Mouse (Mus musculus) adrenal gland, adult (tissue): ENCODE results near the gene Ctsl.

ENCODE experiments used
- DNase-seq, 2 experiments: peaks; one replicate each; pipeline ENCODE4 v3.0.0; 2022 to 2023; ENCODE audit warnings: low spot score in 1 of 2; ENCODE audit not compliant: inconsistent age in 2 of 2

Ctsl gene

GRCm38 (mm10) chr13:64375160-64375559 is 4.5 kb upstream of the Ctsl start:
- no peak for DNase-seq

- peak in 1 of 2 experiments; percentile 71 for DNase-seq
These were observed 3.0 kb upstream of the Ctsl start for GRCm38 (mm10) chr13:64373695-64374094.

DNA sequence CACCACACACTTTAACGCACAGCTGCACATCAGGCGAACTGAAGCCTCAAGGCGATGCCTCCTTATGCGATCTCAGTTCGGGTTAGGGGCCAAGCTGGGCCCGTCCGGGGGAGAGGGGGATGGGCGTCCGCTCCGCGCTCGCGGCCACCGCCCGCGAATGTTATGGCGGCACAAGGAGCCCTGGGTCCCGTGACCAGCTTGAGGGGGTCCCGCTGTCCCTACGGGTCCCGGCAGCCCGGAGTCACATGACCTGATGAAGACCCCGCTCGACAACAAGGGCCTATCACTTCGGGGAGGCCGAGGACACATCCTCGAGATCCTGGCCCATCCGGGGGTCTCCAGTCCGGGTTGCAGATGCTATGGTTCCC is 901 bp downstream of the Ctsl start:
- no peak for DNase-seq

DNA sequence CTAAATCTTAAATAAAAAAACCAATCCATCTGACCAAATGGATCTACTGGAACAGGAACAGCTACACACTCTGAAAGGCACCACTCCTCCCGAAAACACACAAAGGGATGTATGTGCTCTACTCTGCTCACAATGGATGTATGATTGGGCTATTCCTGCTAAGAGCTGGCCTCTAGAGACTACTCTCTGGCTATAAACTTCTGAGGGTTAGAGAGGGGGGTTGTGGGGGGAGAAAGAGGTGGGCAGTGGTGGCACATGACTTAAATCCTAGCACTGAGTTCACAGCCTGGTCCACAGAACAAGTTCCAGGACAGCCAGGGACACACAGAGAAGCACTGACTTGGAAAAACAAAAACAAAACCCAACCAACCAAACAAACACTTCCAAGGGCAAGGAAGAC is 2.1 kb downstream of the Ctsl start:
- no peak for DNase-seq

DNA sequence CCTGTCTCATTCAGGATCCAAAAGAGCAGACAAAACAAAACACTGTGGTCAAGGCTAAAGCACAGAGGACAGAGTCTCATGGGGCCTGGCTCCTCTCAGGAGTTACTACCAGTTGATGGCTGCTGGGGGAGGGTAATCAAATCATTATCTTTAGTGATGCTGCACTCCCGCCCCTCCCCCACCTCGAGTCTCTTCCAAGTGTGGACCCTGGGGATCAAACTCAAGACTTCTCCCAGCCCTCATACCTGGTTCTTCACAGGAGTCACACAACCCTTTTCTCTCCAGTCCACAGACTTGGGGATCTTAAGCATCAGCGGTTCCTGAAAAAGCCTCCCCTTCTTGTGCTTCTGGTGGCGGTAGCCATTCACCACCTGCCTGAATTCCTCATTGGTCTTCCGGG is 3.1 kb downstream of the Ctsl start:
- DNase-seq: no peak

GRCm38 (mm10) chr13:64365326-64365725 is 5.4 kb downstream of the Ctsl start:
- DNase-seq: peak; percentile 25 to 71

- peak in 1 of 2 experiments; percentile 63 for DNase-seq
These were observed 6.4 kb downstream of the Ctsl start for GRCm38 (mm10) chr13:64364258-64364657.

GRCm38 (mm10) chr13:64362139-64362538 is 8.6 kb downstream of the Ctsl start:
- no peak for DNase-seq

DNA sequence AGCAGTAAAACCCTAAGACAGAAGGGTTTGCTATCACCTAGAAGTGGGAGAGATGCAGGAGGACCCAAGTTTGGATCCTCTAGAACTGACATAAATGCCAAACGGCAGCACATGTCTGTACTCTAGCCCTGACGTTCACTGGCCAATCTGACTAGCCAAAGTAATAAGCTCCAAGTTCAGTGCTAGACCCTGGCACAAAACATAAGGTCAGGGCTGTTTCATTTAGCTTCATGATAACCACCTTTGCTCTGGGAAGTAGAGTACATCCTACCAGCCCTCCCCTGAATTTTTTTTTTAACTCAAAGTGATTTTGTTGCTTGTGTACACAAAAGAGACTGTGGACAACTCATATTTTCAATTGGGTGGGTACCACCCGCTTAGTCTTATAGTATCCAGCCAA is 9.7 kb downstream of the Ctsl start:
- DNase-seq: no peak

GRCm38 (mm10) chr13:64359702-64360101 is 11.0 kb downstream of the Ctsl start:
- DNase-seq: no peak

DNA sequence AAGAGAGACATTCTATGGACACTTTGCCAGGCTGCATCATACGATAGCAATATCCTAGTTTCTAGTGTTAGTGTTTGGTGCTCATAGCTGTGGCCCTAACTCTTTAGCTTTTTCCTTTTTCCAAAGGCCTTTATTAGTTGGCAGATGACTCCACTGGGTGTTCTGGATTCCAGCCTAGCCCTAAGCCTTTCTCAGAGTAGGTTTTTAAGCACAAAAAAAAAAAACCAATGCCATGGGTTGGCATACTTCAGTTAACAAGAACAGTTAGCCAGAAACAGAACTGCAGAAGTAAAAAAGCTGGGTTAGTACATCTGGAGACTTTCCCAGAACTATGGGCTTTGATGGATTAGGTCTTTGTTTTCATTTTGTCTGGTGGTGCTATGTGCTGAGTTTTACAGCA is 12.2 kb downstream of the Ctsl start:
- DNase-seq: no peak

DNA sequence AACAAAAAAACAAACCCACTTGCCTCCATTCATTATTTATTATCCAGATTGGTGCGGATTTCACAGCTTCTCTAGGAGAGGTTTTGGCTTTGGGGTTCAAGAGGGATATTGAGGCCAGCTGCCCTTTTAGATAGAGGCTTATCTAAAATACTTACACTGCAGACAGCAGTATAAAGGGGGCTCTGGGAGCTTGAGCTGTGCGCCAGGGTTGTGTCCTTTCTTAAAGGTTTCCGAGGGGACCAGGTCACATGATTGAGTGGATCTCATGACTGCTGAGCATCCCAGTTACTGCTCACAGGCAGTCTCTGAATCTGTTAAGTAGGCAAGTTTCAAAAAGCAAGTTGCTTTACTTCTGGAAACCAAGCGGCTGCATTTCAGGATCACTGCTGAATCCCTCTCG is 13.3 kb downstream of the Ctsl start:
- DNase-seq: no peak

- peak in 1 of 2 experiments; percentile 72 for DNase-seq
These were observed 21.2 kb downstream of the Ctsl start for GRCm38 (mm10) chr13:64349474-64349873.

- peak; percentile 13 to 80 for DNase-seq
These were observed 26.6 kb downstream of the Ctsl start for GRCm38 (mm10) chr13:64344082-64344501.

DNA sequence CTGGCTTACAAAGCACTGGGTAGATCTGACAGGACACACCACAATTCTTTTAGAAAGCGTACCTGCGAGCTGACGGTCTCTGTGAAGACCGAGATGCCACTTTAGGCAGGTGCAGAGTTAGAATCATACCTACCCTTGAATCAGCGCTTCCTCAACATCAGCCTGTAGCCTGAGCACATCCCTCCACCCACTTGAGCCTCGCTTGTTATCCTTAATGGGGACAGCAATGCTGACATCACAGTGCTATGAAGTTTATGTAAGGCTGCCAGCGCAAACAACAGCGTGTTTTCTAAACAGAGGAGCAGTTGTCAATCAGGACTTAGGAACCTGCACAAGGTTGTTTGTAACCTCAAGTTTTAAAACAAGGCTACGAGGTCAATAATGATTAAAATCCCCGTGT is 27.1 kb downstream of the Ctsl start:
- no peak for DNase-seq

GRCm38 (mm10) chr13:64335546-64336132 is 35.1 kb downstream of the Ctsl start:
- DNase-seq: peak in 1 of 2 experiments; percentile 54

DNA sequence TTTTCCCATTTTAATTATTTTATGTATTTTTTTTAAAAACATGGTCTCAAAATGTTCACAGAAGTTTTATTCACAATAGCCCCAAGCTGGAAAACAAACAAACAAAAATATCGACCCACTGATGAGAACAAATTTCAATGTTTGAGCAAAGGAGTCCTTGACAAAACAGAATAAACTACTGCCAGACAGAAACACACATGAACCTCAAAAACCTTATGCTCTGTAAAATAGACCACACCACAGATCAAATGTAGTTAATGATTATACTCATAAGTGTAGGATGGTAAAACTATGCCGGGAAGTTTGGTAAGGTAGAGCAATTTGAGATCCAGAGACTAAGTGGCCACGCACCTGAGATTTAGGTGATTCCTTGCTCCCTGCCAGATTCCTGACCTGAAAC is 37.6 kb downstream of the Ctsl start:
- no peak for DNase-seq

- DNase-seq: peak in 1 of 2 experiments; percentile 41
These were observed 38.4 kb downstream of the Ctsl start for GRCm38 (mm10) chr13:64332321-64332720.

DNA sequence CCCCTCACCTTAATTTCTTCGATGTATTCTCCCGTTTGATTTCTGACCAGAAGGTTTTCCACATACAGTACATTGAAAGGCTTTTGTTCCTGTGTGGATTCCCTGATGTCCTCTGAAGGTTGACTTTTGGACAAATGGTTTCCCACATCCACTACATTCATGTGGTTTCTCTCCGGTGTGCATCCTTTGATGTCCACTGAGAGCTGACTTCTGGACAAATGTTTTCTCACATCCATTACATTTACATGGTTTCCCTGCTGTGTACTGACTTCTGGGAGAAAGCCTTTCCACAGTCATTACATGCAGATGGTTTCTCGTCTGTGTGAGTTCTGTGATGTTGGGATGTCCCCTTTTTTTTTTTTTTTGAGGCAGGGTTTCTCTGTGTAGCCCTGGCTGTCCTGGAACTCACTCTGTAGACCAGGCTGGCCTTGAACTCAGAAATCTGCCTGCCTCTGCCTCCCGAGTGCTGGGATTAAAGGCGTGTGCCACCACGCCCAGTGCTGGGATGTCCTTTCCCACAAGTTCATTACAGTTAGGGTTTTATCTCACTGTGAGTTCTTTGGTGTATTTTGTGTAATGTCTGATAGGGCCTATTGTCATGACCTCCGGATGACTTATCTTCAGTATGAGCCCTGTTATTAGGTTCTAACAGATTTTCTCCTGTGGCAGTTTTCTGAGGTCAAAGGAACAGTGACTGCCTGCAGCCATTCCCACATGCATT is 48.0 kb downstream of the Ctsl start:
- DNase-seq: no peak

DNA sequence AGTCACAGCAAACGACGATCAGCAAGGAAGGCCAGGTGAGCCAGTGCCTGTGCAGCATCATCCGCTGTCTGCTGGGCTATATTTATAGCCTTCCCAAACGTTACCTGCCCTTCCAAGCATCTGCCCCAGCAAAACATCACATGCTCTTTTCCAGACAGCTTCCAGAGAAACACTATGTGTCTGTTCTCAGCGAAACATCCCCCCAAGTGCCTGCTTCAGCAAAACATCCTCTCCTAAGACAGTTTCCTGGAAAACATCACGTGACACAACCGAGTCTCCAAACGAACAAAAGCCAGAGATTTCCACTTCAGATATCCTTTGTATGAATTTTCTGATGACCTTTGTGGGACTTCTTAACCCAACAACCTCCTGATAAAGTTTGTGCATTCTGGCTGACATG is 50.4 kb downstream of the Ctsl start:
- DNase-seq: no peak

- DNase-seq: no peak
These were observed 50.9 kb downstream of the Ctsl start for GRCm38 (mm10) chr13:64319782-64320181.

DNA sequence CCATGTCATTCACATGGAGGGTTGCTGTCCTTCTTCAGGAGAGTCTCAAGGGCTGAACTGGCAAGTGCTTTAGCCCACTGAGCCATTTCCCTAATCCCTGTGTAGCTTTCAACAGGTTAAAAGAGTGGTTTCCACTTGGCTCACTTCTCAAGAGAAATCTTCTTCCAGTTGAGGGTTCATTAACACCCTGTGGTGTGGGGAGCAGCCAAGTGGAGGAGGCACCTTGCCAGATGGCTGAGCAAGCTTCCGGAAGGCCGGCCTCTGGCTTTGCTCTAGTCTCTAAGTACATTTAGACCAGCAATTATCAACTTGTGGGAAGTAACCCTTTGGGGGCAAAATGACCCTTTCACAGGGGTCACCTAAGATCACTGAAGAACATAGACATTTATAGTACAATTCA is 52.3 kb downstream of the Ctsl start:
- peak in 1 of 2 experiments; percentile 68 for DNase-seq
